Mouse (Mus musculus): ENCODE data around the gene Pknox1.

The Pknox1 gene

DNA sequence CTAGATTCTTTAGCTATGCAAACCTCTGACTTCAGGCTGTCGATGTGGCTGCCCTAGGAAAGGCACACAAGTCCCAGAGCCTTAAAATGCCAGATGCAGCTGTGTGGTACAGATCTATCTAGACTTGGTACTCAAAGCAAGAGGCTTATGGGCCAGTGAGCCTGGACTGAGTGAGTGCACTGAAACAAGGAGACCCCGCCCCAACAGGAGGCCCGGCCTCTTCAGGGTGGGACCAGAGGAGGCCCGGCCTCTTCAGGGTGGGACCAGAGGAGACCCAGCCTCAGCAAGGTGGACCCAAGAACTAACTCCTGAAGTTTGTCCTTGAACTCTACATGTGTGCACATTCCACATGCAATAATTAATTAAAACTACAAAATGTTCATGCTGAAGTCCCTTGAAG lies 78.4 kb downstream of the Pknox1 start:
- DNase-seq (ENCODE audit: inconsistent age in 2 of 2, low spot score in 1 of 2) = no peak

DNA sequence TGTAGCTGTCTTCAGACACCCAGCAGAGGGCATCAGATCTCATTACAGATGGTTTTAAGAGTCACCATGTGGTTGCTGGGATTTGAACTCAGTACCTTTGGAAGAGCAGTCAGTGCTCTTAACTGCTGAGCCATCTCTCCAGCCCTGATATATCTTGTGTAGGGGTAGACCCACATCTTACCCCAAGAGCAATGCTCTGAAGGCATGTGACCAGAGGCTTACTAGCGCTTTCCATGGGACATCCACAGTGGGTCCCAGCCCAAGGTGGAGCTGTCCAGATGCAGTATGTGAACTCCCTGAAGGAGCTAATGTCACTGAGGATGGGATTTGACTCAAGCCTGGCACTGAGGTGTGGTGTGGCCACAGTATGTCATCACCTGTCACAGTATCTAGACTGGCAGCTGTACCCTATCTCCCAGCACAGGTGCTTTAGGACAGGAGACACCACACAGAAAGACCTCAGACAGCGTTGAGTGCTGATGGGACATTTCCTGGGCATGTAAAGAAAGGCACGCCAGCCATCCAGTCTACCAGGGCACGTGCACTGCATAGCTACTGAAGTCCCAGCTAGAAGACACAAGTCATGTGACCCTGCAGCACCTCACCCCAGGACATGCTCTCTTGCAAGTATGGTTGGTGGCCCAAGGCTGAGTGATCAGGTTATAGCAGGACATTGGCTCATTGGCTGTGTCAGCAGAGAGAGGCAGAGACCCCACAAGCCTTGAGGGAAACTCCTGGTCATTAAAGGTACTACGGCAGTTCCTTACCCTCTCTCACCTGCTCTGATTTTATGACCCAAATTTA lies 81.9 kb downstream of the Pknox1 start:
- no peak for DNase-seq (ENCODE audit: inconsistent age in 2 of 2, low spot score in 1 of 2)

DNA sequence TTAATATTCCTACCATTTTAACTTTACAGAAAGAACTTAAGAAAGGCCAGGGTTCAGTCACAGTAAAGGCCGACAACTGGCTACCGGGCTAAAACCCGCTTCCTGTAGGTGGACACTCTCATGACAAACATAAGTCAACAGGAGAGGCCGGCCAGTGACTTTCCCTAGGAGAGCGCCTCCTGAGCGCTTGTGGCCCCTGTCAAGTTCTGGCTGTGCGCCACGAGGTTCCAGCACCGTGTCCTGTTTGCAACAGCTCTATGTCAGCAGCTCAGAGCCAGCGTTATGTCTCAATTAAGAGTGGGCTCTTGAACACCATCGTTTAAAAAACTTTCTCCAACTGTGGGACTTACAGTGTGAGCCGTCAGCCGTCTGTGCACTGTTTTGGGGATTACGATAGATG lies 87.6 kb downstream of the Pknox1 start:
- DNase-seq (ENCODE audit: inconsistent age in 2 of 2, low spot score in 1 of 2) = no peak

DNA sequence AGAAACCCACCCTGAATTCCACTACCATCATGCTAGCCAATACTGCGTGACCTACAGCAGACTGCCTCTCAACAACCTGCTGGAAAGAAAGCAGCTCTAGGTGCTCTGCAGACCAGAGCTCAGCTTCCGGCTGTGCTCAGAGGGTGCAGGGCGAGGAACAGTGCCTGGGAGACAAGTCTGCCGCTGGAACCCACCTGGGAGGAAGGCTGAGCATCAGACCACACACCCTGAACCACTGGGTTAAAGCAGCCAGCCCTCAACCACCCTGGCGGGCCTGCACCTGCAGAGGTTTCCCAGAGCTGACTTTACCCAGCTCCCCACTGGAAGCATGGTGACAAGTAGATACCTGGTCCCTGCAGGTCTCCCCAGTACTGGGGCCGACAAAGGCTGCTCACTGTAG lies 88.7 kb downstream of the Pknox1 start:
- DNase-seq (ENCODE audit: inconsistent age in 2 of 2, low spot score in 1 of 2) = no peak

DNA sequence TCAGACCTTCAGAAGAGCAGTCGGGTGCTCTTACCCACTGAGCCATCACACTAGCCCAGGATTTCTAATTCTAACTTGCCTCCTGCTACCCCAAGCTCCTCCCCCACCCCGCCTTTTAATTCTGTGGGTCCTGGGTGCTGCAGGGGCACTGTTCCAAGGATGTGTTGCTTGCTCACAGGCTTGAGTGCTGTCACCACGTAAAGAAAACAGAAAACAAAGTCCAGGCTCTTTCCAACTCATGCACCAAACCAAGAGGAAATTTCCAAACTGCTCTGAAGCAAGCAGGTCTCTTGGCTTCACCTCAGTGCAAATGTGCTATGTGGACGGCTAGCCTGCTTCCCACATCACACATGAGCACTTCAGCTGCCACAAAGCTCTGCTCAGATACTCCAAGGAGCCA lies 90.8 kb downstream of the Pknox1 start:
- peak in 1 of 2 experiments; percentile 60 for DNase-seq (ENCODE audit: inconsistent age in 2 of 2, low spot score in 1 of 2)

DNA sequence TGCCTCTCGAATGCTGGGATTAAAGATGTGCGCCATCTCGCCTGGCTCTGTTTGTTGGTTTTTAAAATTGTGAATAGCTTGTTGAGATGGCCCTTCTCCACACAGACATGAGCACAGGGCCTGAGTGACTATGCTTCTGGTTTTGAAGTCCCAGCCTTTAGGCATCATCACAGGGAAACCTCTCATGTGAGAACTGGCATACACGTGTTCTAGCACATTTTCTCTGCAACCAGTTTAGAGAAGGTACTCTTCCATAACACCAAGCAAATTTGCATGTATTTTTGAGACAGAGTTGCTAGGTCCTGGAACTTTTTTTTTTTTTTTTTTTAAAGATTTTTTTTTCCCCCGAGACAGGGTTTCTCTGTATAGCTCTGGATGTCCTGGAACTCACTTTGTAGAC lies 92.1 kb downstream of the Pknox1 start:
- no peak for DNase-seq (ENCODE audit: inconsistent age in 2 of 2, low spot score in 1 of 2)

Data from adrenal gland, adult (tissue).